Mouse (Mus musculus): ENCODE results near the gene Htra3. TPM values are rescaled to one million over a fixed set of nuclear protein-coding genes. Genes with fewer than 3 reads are reported as not detected.

The Htra3 gene
- total RNA-seq, 2 experiments from 2014 or later = 5.5 to 5.6 TPM

GRCm38 (mm10) chr5:35713649-35714354, 34.2 kb upstream of the Htra3 start:
- H3K27ac ChIP-seq = no peak overlapping the region
- no peak overlapping the region for H3K4me3 ChIP-seq
- TF ChIP-seq CTCF (conservative IDR thresholded peaks at IDR 0.05) = peak; percentile 87
- DNase-seq (ENCODE audit: low spot score in 2 of 2) = peak; percentile 55 to 71

GRCm38 (mm10) chr5:35712517-35712916, 32.9 kb upstream of the Htra3 start:
- Histone ChIP-seq H3K4me3 (no peak overlapping the region), H3K27ac (no peak overlapping the region)
- TF ChIP-seq CTCF (conservative IDR thresholded peaks at IDR 0.05) = no peak
- no peak for DNase-seq (ENCODE audit: low spot score in 2 of 2)

GRCm38 (mm10) chr5:35710931-35711330, 31.3 kb upstream of the Htra3 start:
- DNase-seq (ENCODE audit: low spot score in 2 of 2) = no peak
- TF ChIP-seq CTCF (conservative IDR thresholded peaks at IDR 0.05) = no peak
- H3K4me3 ChIP-seq = no peak overlapping the region
- no peak overlapping the region for H3K27ac ChIP-seq

GRCm38 (mm10) chr5:35710481-35710880, 30.9 kb upstream of the Htra3 start:
- TF ChIP-seq CTCF (conservative IDR thresholded peaks at IDR 0.05) = no peak
- no peak overlapping the region for H3K27ac ChIP-seq
- no peak for DNase-seq (ENCODE audit: low spot score in 2 of 2)

GRCm38 (mm10) chr5:35705411-35705810, 25.8 kb upstream of the Htra3 start:
- Histone ChIP-seq H3K27ac (no peak overlapping the region), H3K4me3 (no peak overlapping the region)
- no peak for TF ChIP-seq CTCF (conservative IDR thresholded peaks at IDR 0.05)
- DNase-seq (ENCODE audit: low spot score in 2 of 2) = no peak

More at GRCm38 (mm10) chr5:35710481-35710880, 30.9 kb upstream of the Htra3 start:
- no peak overlapping the region for H3K4me3 ChIP-seq

GRCm38 (mm10) chr5:35703814-35704213, 24.2 kb upstream of the Htra3 start:
- no peak for TF ChIP-seq CTCF (conservative IDR thresholded peaks at IDR 0.05)
- DNase-seq (ENCODE audit: low spot score in 2 of 2) = no peak
- no peak overlapping the region for H3K4me3 ChIP-seq
- H3K27ac ChIP-seq = no peak overlapping the region

- DNase-seq (ENCODE audit: low spot score in 2 of 2) = no peak
- no peak overlapping the region for H3K4me3 ChIP-seq
- TF ChIP-seq CTCF (conservative IDR thresholded peaks at IDR 0.05) = no peak
- H3K27ac ChIP-seq = no peak overlapping the region
Measured at GRCm38 (mm10) chr5:35703183-35703582, 23.6 kb upstream of the Htra3 start.

- Histone ChIP-seq H3K4me3 (no peak overlapping the region), H3K27ac (no peak overlapping the region)
- no peak for DNase-seq (ENCODE audit: low spot score in 2 of 2)
- no peak for TF ChIP-seq CTCF (conservative IDR thresholded peaks at IDR 0.05)
Measured at GRCm38 (mm10) chr5:35702582-35703140, 23.1 kb upstream of the Htra3 start.

GRCm38 (mm10) chr5:35701042-35701441, 21.5 kb upstream of the Htra3 start:
- DNase-seq (ENCODE audit: low spot score in 2 of 2) = peak; percentile 45 to 88
- peak; percentile 97 for TF ChIP-seq CTCF (conservative IDR thresholded peaks at IDR 0.05)
- H3K4me3 ChIP-seq = no peak overlapping the region
- H3K27ac ChIP-seq = no peak overlapping the region

GRCm38 (mm10) chr5:35695815-35696214, 16.2 kb upstream of the Htra3 start:
- TF ChIP-seq CTCF (conservative IDR thresholded peaks at IDR 0.05) = peak; percentile 73
- Histone ChIP-seq H3K4me3 (no peak overlapping the region), H3K27ac (no peak overlapping the region)
- peak in 1 of 2 experiments; percentile 32 for DNase-seq (ENCODE audit: low spot score in 2 of 2)

- Histone ChIP-seq H3K4me3 (no peak overlapping the region), H3K27ac (no peak overlapping the region)
- no peak for DNase-seq (ENCODE audit: low spot score in 2 of 2)
- no peak for TF ChIP-seq CTCF (conservative IDR thresholded peaks at IDR 0.05)
Measured at GRCm38 (mm10) chr5:35693638-35694037, 14.1 kb upstream of the Htra3 start.

- no peak for DNase-seq (ENCODE audit: low spot score in 2 of 2)
- Histone ChIP-seq H3K4me3 (no peak overlapping the region), H3K27ac (no peak overlapping the region)
- TF ChIP-seq CTCF (conservative IDR thresholded peaks at IDR 0.05) = no peak
Measured at GRCm38 (mm10) chr5:35691246-35691645, 11.7 kb upstream of the Htra3 start.

GRCm38 (mm10) chr5:35690485-35691165, 11.0 kb upstream of the Htra3 start:
- TF ChIP-seq CTCF (conservative IDR thresholded peaks at IDR 0.05) = no peak
- DNase-seq (ENCODE audit: low spot score in 2 of 2) = no peak

More at GRCm38 (mm10) chr5:35690485-35691165, 11.0 kb upstream of the Htra3 start:
- no peak overlapping the region for H3K27ac ChIP-seq
- no peak overlapping the region for H3K4me3 ChIP-seq
